Mouse (Mus musculus) right cerebral cortex, adult 2 months (tissue): ENCODE measurements around the gene Padi4.

Experiments used
- DNase-seq, 2 experiments: peaks; one replicate each; pipeline ENCODE4 v3.0.0; 2021 to 2022; ENCODE audit warnings: low spot score in 2 of 2

Padi4 gene

DNA sequence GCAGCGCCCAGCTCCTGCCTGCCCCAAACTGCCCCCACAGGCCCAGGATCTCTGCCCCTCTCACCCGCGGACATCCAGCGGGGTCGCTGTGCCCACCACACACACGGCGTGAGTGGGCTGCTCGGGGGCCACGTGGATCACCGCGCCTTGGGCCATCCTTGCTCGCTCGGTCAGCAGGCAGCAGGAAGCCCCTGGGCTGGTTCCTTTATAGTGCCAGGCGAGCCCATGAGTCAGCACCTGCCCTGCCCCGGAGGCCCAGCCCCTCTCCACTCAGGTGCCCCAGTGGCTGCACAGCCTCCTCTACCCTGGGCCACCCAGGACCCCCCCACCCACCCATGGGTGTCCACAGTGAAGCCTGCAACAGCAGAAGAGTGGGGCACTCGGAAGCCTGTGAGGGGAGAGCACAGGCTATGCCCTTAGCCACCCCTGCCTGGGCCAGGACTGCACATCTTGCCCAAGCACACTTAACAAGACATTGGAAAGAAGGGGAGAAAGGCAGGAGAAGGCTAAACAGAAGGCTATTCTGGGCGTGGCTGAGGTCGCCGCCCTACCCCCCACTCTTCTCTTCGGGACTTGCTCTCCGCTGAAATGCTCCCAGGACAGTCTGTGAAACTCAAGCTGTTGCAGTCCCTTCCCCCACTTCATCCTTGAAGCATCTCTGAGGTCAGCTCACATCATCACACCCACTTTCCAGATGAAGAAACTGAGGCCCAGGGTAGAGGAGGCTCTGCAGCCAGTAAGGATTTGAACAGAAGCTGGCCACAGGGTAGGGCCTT, at the start of gene Padi4:
Gene Padi4, minus strand, starts transcription at position 212 of the 776 bp plus-strand sequence.
- no peak for DNase-seq

DNA sequence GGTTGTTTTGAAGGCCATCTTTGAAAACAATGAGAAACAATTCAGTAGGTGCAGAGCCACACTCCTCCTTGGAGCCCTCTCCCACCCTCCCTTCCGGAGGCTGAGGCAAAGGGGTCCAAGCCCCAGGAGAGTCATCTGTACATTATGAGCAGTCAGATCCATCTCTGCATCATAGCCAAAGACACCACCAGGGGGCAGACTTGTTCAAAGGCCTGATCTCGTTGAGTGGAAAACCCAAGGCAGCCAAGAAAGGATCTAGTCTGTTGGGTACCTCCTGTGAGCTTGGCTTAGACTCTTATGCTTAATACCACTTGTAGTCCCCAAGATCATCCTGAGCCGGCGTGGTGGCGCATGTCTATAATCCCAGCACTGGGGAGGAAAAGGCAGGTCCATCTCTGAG, 48.0 kb upstream of the Padi4 start:
- peak; percentile 60 to 68 for DNase-seq

DNA sequence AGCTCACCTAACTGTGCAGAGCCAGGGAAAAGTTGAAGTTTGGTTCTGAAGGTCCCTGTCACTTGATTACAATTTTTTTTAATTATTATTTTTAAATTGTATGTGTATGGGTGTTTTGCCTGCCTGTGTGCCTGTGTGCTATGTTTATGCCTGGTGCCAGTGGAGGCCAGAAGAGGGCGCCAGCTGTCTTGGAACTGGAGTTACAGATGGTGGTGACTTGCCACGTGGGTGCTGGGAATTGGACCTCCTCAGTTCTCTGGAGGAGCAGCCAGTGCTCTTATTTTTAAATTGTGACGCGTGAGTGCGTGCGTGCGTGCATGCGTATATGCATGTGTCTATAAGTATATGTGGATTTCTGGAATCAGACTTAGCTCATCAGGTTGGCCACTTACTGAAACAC, 43.4 kb upstream of the Padi4 start:
- DNase-seq: no peak

DNA sequence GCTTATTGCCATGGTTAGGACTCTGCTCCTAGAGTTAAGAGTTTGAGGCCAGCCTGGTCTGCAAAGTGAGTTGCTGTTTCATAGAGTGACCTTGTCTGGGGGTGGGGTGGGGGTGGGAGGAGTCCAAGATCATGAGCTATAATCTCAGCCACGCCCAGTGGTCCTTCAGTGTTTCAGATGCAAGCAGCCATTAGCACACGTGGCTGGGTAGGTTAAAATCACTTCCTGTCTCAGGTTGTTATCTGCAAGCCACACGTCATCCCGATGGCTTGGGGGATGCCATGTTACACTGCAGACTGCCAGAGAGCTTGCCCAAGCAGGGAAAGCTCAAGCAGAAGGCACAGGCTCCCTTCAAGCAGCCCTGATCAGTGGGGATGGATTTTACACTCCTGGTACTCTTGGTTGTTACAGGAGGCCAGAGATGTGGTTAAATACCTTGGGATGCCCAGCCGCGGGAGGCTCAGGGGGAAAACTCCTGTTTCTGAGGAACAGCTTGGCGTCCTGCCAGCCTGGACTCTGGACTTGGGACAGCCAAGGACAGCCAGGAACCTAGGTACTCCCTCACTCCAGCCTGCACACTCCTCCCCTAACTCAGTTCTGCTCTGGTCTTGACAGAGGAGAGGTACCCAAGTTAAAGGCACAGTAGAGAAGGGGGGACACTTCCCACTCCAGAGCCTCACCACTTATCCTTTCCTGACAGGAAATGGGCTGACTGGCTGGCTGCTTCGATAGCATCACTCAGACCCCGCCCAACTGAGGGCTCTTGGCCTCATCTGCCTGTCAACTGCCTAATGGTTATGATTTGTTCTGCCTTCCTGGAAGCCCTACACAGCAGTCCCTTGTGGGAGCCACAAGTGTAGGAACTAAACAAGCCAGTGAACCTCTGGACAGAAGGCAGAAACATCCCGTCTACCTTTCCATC, 42.2 kb upstream of the Padi4 start:
- DNase-seq: no peak

DNA sequence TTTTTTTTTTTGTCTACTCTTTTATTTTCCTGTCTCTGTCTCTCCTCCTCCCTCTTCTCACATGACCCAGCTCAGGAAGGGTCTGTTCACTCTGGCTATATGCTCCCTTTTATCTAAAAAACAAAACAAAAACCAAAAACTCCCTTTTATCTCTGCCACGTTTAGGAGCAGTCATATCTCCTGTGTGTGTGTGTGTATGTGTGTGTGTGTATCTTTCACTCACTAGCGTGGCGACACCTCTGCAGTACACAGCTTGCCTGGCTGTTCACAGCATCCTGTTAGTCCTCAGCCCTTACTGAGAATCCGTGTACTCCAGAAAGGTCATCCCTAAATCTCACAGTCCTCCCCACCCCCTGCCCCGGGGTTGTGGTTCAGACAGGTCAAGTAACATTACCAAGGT, 41.5 kb upstream of the Padi4 start:
- DNase-seq: no peak

DNA sequence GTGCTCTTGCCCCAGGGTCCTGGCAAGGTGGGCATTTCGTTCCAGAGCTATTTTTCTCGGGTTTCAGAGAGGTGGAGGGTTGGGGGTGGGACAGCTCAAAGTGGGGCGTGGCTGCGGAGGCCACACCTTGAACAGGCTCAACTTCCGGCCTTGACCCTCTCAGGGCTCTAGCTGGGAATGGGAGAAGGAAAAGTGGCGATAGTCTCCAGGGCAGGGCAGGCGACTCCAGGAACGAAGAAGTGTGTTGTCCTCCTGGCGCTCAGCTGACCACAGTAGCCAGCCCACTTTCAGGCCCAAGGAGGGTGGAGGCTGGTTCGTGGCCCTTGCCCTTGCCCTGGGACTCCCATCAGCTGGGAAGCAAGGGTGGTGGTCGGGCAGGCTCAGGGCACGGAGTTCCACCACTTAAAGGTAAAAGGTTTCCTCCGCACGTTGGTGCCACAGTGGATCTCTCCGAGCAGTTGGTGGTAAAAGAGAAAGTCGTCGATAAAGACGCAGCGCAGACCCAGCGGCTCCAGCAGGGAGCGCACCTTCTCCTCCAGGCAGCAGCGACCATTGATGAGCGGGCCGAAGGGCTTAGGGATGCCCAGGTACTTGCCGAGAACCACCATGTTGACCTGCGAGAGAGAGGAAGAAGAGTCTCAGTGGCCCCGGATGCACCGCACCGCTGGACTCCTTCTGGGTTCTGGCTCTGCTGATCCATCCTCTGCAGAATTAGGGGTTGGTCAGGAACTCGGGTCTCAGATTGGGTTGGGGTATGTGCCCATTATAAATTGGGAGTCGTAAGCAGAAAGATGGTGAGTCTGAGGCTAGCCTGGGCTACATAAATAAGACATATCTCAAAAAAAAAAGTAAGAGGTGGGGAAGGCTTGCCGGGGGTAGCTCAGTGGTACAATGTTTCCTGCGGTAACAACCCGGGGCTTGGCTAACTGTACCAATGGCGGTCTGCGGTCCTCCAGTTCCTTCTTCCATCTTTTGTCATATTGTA, 40.5 kb upstream of the Padi4 start:
- peak in 1 of 2 experiments; percentile 10 for DNase-seq

DNA sequence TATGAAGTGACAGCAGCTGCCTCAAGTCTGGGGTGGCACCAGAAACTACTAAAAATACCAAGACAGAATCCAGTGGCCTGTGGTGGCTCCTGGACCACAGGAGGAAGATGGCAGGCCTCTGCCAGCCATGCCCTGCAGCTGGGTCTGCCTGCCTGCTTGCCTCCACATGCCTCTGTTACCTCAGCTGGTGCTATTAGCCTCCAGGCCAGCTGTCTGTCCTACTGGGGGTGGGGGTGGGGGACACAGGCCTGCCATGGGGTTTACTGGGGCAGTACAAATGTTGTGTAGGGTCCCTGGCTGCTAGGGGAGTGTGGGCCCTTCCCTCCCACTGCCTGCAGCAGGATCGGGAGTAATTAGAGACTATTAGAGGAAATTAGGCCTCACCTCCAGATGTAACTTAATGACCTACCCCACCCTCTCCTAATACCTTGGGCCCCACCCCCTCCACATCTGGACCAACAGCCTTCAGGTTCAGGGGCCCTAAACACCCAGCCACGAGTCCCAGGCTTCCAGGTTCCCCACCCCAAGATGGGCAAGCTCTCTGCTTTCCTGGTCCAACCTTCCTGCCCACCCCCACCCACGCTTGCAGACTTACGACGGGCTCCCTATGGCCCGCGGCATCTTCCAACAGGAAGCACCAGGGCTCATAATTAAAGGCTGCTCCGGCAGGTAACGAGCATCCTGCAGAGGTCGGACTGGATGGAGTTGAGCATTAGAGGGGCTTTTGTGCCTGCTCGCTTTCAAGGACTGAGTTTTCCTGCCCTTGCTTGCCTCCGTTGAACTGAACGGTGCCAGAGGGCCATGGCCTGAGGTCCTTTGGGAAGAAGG, 39.5 kb upstream of the Padi4 start:
- DNase-seq: no peak

DNA sequence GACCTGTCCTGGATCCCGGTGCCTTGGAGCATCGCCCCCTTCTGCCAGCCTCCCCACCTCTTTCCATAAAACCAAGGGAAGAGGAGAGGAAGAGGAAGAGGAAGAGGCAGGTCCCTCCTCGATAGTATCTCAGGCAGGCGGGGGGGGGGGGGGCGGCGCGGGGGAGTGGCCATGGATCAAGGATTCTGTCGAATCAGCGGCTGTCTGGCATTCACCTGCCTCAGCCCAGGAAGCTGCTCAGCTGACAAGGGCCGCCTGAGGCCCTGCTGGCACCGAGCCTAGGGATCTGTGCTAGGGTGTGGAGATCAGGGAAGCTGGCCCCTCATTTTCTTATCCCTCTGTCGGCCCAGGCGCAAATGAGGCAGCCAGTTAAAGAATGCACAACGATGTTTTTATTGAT, 38.6 kb upstream of the Padi4 start:
- DNase-seq: no peak

DNA sequence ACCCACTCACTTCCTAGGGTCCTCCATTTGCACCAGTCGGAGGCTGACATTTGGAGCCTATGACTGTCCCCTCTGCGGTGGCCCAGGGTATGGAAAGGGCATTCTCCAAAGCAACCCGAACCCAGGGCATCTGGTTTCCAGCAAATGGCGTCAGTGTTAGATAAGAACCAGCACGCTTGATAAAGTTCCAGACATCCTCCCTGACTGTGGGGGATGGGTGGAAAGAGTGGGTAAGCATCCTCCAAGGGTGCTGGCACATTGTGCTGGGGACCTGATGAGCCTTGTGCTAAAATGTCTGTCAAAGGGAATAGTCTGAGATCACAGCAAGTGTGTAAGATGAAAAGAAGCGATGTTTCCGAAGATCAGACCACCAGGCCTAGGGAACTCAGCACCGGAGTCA, 38.2 kb upstream of the Padi4 start:
- no peak for DNase-seq

DNA sequence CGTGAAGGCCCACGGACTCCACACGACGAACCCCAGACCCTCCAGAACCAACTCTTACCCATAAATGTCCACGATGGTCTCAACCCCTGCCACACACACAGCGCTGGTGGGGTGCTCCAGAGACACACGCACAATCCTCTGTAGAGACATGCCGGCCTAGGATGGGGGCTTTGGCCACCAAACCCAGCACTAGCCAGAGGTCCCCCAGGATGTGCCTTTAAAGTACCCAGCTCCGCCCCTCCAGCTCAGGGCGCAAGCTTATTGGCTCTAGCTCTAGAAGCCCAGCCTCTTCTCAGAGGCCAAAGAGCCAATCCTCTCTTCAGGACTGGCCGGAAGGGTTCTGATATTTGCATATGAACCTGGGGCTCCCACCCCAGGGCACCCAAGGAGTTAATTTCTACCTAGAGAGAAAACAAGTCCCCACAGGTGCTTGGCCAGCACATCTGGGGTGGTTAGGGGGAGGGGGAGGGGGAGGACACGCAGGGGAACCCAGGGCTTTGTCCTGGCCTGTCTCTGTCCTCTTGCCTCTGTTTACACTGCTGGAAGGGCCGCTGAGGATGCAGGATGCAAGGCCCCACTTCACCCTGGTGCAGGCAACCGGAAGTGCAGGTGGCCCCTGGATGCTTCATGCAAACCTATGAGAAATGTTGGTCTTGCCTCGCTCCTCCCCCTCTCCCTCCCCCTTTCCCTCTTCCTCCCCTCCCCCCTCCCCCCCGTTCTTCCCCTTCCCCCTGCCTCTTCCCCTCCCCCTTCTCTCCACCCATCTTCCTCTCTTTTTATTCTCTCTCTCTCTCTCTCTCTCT, 36.6 kb upstream of the Padi4 start, which contains the start of gene Padi3:
Gene Padi3, minus strand, starts transcription at position 191 of the 803 bp plus-strand sequence.
- DNase-seq: no peak

DNA sequence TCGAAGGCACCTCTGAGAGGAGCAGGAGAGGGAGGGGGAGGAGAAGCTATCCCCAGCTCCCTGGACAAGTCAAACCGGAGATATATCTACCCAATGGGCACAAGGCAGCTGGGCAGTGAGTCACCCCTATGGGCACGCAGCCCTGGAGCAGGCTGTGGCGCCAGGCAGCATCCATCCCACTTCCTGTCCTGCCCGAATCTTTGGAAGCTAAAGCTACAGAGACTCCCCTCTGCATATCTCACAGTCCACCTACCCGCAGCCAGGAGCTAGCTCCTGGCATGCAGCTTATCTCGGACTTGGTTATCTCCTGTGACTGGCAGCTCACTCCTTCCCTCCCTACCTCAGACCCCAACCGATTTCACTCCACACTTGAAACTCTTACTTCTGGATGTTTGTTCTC, 35.1 kb upstream of the Padi4 start:
- no peak for DNase-seq

DNA sequence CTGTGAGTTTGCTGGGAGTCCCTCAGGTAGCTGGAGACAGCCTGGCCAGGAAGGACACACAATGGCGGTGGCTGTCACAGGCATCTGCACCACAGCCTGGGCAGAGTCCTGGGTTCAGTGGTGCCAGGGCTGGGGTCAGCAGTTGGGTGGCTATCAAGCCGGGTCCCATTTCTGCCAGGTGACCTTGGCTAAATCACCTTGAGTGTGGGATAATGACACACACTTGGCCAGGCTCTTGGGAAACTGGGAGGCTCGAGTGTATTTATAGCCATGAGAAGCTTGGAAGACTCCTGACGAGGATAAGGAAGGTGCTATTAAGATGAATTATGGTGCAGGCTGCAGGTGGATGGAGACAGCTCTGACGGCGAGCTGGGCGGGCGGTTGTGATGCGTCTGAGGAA, 30.6 kb upstream of the Padi4 start:
- no peak for DNase-seq

DNA sequence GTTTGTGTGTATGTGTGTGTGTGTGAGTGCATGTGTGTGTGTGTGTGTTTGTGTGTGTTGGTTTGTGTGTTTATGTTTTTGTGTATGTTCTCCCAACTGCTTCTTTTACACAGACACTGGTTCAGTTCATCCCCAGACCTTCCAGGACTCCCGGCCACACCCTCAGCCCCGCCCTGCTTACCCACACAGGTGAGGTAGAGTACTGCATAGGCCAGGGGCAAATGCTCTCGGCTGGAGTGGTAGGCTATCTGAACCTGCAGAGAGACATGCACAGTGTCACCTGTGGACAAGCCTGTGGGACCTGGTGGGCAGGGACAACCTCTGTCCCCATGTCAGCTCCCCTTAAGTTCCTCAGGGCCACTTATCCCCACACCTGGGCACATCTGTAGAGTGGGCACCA, 27.3 kb upstream of the Padi4 start:
- DNase-seq: no peak

DNA sequence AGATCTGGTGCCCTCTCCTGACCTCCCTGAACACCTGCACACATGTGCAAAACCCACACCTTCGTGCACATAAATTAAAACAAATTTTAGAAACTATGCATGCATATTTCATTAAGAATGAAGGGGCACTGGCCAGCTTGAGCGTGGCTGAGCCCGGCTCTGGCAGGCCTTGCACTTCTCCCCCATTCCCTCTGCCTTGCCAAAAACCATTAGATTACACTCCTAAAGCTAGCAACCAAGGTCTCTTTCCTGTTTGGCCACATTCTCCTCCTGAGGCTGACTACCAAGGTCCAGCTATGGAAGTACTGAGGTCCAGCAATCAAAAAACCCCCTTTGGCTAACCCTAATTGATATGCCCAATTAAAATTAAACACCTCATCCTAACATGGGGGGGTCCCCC, 22.8 kb upstream of the Padi4 start:
- DNase-seq: no peak

DNA sequence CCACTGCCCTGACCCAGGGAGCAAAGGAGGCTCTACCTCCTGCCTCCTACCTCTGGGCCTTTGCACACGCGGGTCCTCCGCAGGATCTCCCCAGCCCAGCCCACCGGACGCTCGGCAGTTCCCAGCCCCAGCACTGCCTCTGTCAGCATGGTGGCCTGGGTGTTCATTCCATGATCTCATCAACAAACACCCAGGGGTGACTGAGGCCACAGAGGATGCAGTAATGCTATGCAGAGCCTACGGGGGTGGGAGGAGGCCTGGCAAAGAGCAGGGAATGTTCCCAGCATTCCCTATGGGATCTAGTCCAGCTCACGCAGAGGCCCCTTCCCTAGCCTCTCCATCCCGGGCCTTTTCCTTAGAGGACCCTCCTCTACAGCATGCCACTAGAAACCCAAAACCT, 20.6 kb upstream of the Padi4 start:
- DNase-seq: no peak

DNA sequence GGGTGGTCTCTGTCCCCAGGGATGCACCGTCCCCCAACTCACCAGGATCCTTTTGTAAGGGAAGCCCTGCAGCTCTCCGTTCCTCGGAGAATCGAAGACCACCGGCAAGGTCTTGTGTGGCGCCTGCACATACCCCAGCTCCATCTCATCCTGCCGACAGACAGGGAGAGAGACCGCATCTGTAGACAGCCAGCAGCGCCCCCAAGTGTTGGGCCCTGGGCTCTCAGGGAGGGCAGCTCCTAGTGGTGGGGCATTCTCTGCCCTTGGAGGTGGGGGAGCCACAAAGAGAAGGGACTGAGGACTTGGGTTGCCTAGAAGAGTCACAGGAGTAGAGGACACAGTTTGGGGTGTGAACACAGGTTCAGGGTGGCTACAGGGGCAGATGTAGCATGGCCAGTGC, 19.8 kb upstream of the Padi4 start:
- DNase-seq: no peak

DNA sequence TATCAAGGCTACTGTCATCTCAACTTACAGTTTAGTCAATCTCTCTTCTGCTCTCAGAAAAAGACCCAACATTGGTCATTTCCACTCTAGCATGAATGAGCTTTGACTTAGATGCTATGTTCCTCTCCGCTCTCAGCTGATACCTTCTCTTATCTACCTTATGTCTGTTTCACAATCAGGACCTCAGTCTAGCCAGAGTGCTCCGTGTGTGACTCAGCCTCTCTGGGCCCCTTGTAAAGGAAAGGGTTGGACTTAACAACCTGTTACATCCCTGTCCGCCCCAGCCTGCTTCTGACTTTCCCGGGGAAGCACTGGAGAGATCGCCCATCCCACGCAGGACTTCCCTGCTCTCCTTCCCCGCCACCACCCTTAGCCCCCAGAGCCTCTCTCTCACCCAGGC, 18.5 kb upstream of the Padi4 start:
- no peak for DNase-seq

DNA sequence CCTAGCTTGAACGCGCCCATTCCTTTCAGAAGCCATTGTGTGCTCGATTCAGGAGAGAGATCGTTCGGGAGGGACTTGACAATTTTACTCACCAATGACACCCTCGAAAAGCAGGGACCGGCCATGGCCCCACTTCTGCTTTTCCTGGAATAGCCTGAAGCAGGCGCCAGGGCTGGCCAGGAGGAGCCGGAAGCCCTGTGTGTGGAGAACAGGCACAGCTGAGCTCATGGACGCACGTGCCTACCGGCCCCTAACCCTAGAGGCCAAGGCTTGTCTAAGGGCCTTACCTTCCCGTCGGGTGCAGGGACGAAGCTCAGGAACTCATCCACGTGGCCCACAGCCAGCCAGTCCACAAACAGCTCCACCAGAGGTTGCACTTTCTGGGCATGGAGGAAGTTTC, 17.0 kb upstream of the Padi4 start:
- no peak for DNase-seq

DNA sequence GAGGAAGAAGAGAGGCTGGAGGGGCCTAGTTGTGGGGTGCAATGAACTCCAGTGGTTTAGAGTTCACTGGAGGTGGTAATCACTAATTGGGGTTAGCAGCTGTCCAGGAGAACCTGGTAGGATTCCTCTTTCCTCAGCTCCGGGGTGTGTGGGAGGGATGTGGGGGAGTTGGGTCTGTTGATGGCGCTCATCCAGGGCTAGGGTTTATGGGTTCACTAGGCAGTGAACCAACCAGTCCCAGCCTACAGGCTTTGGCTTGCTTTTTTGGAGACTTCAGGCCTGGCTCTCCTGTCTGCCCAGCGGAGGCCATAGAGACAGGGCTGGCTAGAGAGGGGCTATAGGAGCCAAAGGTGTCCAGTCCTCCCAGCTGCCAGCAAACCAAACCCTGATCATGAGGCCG, 15.9 kb upstream of the Padi4 start:
- DNase-seq: no peak

DNA sequence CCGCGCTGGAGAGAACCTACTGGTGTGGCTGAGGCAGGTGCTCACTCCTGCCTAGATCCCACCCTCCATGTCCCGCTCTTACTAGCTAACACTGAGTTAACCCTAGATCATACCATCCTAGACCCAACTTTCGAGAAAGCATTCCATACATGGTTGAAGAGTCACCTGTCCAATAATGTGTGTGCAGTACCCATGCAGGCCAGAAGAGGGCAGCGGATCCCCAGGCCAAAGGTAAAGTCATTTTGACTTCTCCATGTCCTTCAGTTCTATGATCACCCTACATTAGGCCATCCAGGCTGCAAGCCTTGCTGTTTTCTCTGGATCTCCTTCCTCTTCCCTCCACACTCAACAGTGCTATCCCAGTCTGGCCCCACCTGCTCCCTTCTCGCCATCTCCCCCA, 14.9 kb upstream of the Padi4 start:
- DNase-seq: peak; percentile 23 to 63
